Mouse (Mus musculus): ENCODE data around the gene Gtf2h3. TPM values are rescaled to one million over a fixed set of nuclear protein-coding genes. Genes with fewer than 3 reads are reported as not detected.

The Gtf2h3 gene
- total RNA-seq, 2 experiments from 2014 or later = 30.0 to 32.4 TPM

- no peak for DNase-seq
These were observed 58.9 kb downstream of the Gtf2h3 start for GRCm38 (mm10) chr5:124637836-124638235.

Other genes starting within 250 kb of the Gtf2h3 start
- gene Cdk2ap1, start 216.1 kb upstream of the Gtf2h3 start, total RNA-seq (2021) = 10 to 100 TPM; 95.1 to 99.2 TPM
- gene Sbno1, start 153.1 kb upstream of the Gtf2h3 start, total RNA-seq (2021) = 100 to 1,000 TPM; 148 to 157 TPM
- gene Kmt5a, start 139.2 kb upstream of the Gtf2h3 start, total RNA-seq (2021) = 10 to 100 TPM; 63.9 to 78.5 TPM
- gene Rilpl2, start 100.8 kb upstream of the Gtf2h3 start, total RNA-seq (2021) = 10 to 100 TPM; 19.8 to 20.6 TPM
- gene Snrnp35, start 96.0 kb upstream of the Gtf2h3 start, total RNA-seq (2021) = 10 to 100 TPM; 27.4 to 31.7 TPM
- gene Rilpl1, start 47.7 kb upstream of the Gtf2h3 start, total RNA-seq (2021) = 10 to 100 TPM; 68.7 to 72.1 TPM
- 100 to 1,000 TPM; 102 to 106 TPM for gene Tmed2, start 38.4 kb upstream of the Gtf2h3 start, total RNA-seq (2021)
- 10 to 100 TPM; 23.3 to 28.3 TPM for gene Ddx55, start 26.3 kb upstream of the Gtf2h3 start, total RNA-seq (2021)
- gene Eif2b1, start within 50 bp of the Gtf2h3 start, total RNA-seq (2021) = 10 to 100 TPM; 36.1 to 40.6 TPM
- 10 to 100 TPM; 58.7 to 60.5 TPM for gene Atp6v0a2, start 49.4 kb downstream of the Gtf2h3 start, total RNA-seq (2021)
- under 1 TPM; 0.40 to 0.52 TPM for gene Dnah10, start 145.9 kb downstream of the Gtf2h3 start, total RNA-seq (2021)

All from layer of hippocampus, postnatal 36 days (tissue).